Mouse (Mus musculus) kidney, embryonic 16.5 days (tissue): ENCODE measurements around the gene Katnal1. TPM values are rescaled to one million over a fixed set of nuclear protein-coding genes. Genes with fewer than 3 reads are reported as not detected.

Experiments
- ATAC-seq: fragments of 200-750 bp; cut with Nextera tagmentation; 2 replicates; pipeline ENCODE4 v1.8.0; 2017; ENCODE audit warnings: moderate TSS enrichment; ENCODE audit not compliant: low FRiP score, low TSS enrichment
- H3K27ac ChIP-seq: fragments of 300-500 bp; sonication (generic); 2 replicates; pipeline ENCODE4 v1.5.1; 2014; ENCODE audit warnings: low read length
- H3K27me3 ChIP-seq: fragments of 300-500 bp; sonication (generic); 2 replicates; pipeline ENCODE4 v1.6.1; 2014; ENCODE audit warnings: low read length, control low read depth, mixed read lengths; ENCODE audit not compliant: insufficient read depth
- H3K36me3 ChIP-seq: fragments of 300-500 bp; sonication (generic); 2 replicates; pipeline ENCODE4 v1.6.1; 2014; ENCODE audit warnings: low read length, control low read depth, mixed read lengths; ENCODE audit not compliant: insufficient read depth
- H3K4me1 ChIP-seq: fragments of 300-500 bp; sonication (generic); 2 replicates; pipeline ENCODE4 v1.6.1; 2014; ENCODE audit warnings: low read length, control low read depth, mixed read lengths; ENCODE audit not compliant: insufficient read depth
- H3K4me2 ChIP-seq: fragments of 300-500 bp; sonication (generic); replicated peaks from 2 replicates; pipeline ENCODE4 v1.6.1; 2014; ENCODE audit warnings: low read depth, low read length
- H3K4me3 ChIP-seq: fragments of 300-500 bp; sonication (generic); 2 replicates; pipeline ENCODE4 v1.5.1; 2014; ENCODE audit warnings: mild to moderate bottlenecking, low read length
- H3K9ac ChIP-seq: fragments of 300-500 bp; sonication (generic); replicated peaks from 2 replicates; pipeline ENCODE4 v1.6.1; 2014; ENCODE audit warnings: low read length
- H3K9me3 ChIP-seq: fragments of 300-500 bp; sonication (generic); 2 replicates; pipeline ENCODE4 v1.6.1; 2016; ENCODE audit warnings: low read length, control low read depth
- WGBS: fragments of 180-500 bp; shearing (Covaris S2); extraction: QIAGEN DNeasy Blood & Tissue Kit; methylation state at CpG from one replicate; pipeline ENCODE4 v1.1.7; 2014; 5-methylcytosine and 5-hydroxymethylcytosine counted together
- polyA plus RNA-seq: library from polyadenylated mRNA; unstranded; fragments of >200 nt; fragmentation: Nextera tagmentation; extraction: Ambion mirVana; gene quantifications from 2 replicates; pipeline ENCODE4 v1.2.1, GENCODE M21; 2015

Katnal1 gene
- polyA plus RNA-seq, 1 experiment from 2014 or later = 10.0 TPM

GRCm38 (mm10) chr5:148968179-148968578 lies 39.1 kb upstream of the Katnal1 start:
- ATAC-seq = no peak
- H3K27ac ChIP-seq = no peak overlapping the region
- no peaks in the 10 kb centered on the region for H3K36me3 ChIP-seq
- H3K4me1 ChIP-seq = peaks cover 36% of the 10 kb centered on the region
- H3K4me3 ChIP-seq = no peak overlapping the region
- no peak overlapping the region for H3K9ac ChIP-seq
- 75% methylated on average over 5 of the region's 5 CpGs for whole genome bisulfite sequencing
- H3K9me3 ChIP-seq = no peaks in the 10 kb centered on the region
- H3K27me3 ChIP-seq = no peaks in the 10 kb centered on the region
- no peak overlapping the region for H3K4me2 ChIP-seq

- 0 out of 2 replicates have a peak overlapping the region, but pooled peaks have one; percentile 3 for H3K9ac ChIP-seq
- H3K4me2 ChIP-seq = no peak overlapping the region
- H3K27ac ChIP-seq = peak overlapping the region; percentile 68; the same call in 1 of the 2 replicates
- H3K27me3 ChIP-seq = no peaks in the 10 kb centered on the region
- H3K9me3 ChIP-seq = no peaks in the 10 kb centered on the region
- 74% methylated on average over 6 of the region's 6 CpGs for WGBS
- no peaks in the 10 kb centered on the region for H3K36me3 ChIP-seq
- H3K4me1 ChIP-seq = peaks cover 33% of the 10 kb centered on the region
- no peak overlapping the region for H3K4me3 ChIP-seq
- no peak for ATAC-seq
Observed at GRCm38 (mm10) chr5:148966395-148966794, 37.3 kb upstream of the Katnal1 start.

- WGBS = 31% methylated on average over 13 of the region's 13 CpGs
- Histone ChIP-seq H3K4me1 (peaks cover 33% of the 10 kb centered on the region), H3K27ac (peak overlapping the region; percentile 68), H3K4me3 (no peak overlapping the region), H3K9ac (0 out of 2 replicates have a peak overlapping the region, but pooled peaks have one; percentile 3), H3K27me3 (no peaks in the 10 kb centered on the region), H3K36me3 (no peaks in the 10 kb centered on the region), H3K4me2 (no peak overlapping the region), H3K9me3 (no peaks in the 10 kb centered on the region)
- ATAC-seq = no peak
Observed at GRCm38 (mm10) chr5:148965691-148966333, 36.7 kb upstream of the Katnal1 start.

GRCm38 (mm10) chr5:148965089-148965591 lies 36.0 kb upstream of the Katnal1 start:
- no peaks in the 10 kb centered on the region for H3K27me3 ChIP-seq
- ATAC-seq = no peak
- no peak overlapping the region for H3K4me2 ChIP-seq
- no peaks in the 10 kb centered on the region for H3K36me3 ChIP-seq
- H3K27ac ChIP-seq = peak overlapping the region; percentile 9; the same call in 1 of the 2 replicates
- 48% methylated on average over 15 of the region's 15 CpGs for WGBS
- H3K9ac ChIP-seq = no peak overlapping the region
- H3K4me1 ChIP-seq = peaks cover 32% of the 10 kb centered on the region
- no peaks in the 10 kb centered on the region for H3K9me3 ChIP-seq
- no peak overlapping the region for H3K4me3 ChIP-seq

GRCm38 (mm10) chr5:148964251-148964650 lies 35.1 kb upstream of the Katnal1 start:
- Histone ChIP-seq H3K9me3 (no peaks in the 10 kb centered on the region), H3K27me3 (no peaks in the 10 kb centered on the region), H3K4me3 (no peak overlapping the region), H3K27ac (no peak overlapping the region), H3K36me3 (no peaks in the 10 kb centered on the region), H3K4me1 (peaks cover 32% of the 10 kb centered on the region), H3K9ac (no peak overlapping the region), H3K4me2 (no peak overlapping the region)
- no peak for ATAC-seq
- 69% methylated on average over 1 of the region's 1 CpGs for WGBS

- Histone ChIP-seq H3K36me3 (no peaks in the 10 kb centered on the region), H3K4me1 (peaks cover 23% of the 10 kb centered on the region), H3K4me2 (peak overlapping the region; percentile 89), H3K9ac (peak overlapping the region; percentile 64), H3K9me3 (no peaks in the 10 kb centered on the region), H3K4me3 (peak overlapping the region; percentile 53; the same call in 1 of the 2 replicates), H3K27ac (peak overlapping the region; percentile 88), H3K27me3 (no peaks in the 10 kb centered on the region)
- 0 out of 2 replicates have a peak, but pooled peaks have one; percentile 5 for ATAC-seq
- 65% methylated on average over 10 of the region's 10 CpGs for WGBS
Observed at GRCm38 (mm10) chr5:148960211-148960610, 31.1 kb upstream of the Katnal1 start.

GRCm38 (mm10) chr5:148959068-148959990 lies 30.2 kb upstream of the Katnal1 start:
- Histone ChIP-seq H3K4me1 (peaks cover 20% of the 10 kb centered on the region), H3K9ac (peak overlapping the region; percentile 64), H3K36me3 (no peaks in the 10 kb centered on the region), H3K4me2 (peak overlapping the region; percentile 89), H3K9me3 (no peaks in the 10 kb centered on the region), H3K27ac (peak overlapping the region; percentile 88), H3K27me3 (no peaks in the 10 kb centered on the region), H3K4me3 (peak overlapping the region; percentile 53)
- under 1% methylated on average over 35 of the region's 39 CpGs for WGBS
- peak; percentile 92 for ATAC-seq

GRCm38 (mm10) chr5:148958355-148958754 lies 29.2 kb upstream of the Katnal1 start:
- Histone ChIP-seq H3K27me3 (no peaks in the 10 kb centered on the region), H3K9me3 (0 out of 2 replicates have a peak, but pooled peaks cover 2% of the 10 kb centered on the region), H3K4me3 (no peak overlapping the region), H3K9ac (no peak overlapping the region), H3K4me1 (peaks cover 20% of the 10 kb centered on the region), H3K36me3 (no peaks in the 10 kb centered on the region), H3K4me2 (0 out of 2 replicates have a peak overlapping the region, but pooled peaks have one; percentile 89), H3K27ac (no peak overlapping the region)
- WGBS = 44% methylated on average over 9 of the region's 9 CpGs
- ATAC-seq = no peak

- Histone ChIP-seq H3K4me1 (peaks cover 23% of the 10 kb centered on the region), H3K4me3 (no peak overlapping the region), H3K9ac (no peak overlapping the region), H3K9me3 (0 out of 2 replicates have a peak, but pooled peaks cover 5% of the 10 kb centered on the region), H3K4me2 (no peak overlapping the region), H3K27me3 (no peaks in the 10 kb centered on the region), H3K36me3 (no peaks in the 10 kb centered on the region), H3K27ac (peak overlapping the region; percentile 48; the same call in 1 of the 2 replicates)
- 34% methylated on average over 9 of the region's 9 CpGs for WGBS
- ATAC-seq = no peak
Observed at GRCm38 (mm10) chr5:148956898-148957535, 27.9 kb upstream of the Katnal1 start.
